Mouse (Mus musculus): Measurements from ENCODE around the gene Shb. TPM values are rescaled to one million over a fixed set of nuclear protein-coding genes. Genes with fewer than 3 reads are reported as not detected.

Shb gene
- polyA plus RNA-seq, 1 experiment from 2014 or later = 11.3 TPM

- Histone ChIP-seq H3K9ac (ENCODE audit: low read depth, low read length) (no peak overlapping the region), H3K27ac (replicated peaks; ENCODE audit: low read depth, low read length) (no peak overlapping the region), H3K4me3 (ENCODE audit: low read depth, low read length) (no peak overlapping the region), H3K4me1 (ENCODE audit: control insufficient read depth, insufficient read depth, low read length) (peaks cover 16% of the 10 kb centered on the region), H3K9me3 (ENCODE audit: control insufficient read depth, low read length) (no peaks in the 10 kb centered on the region), H3K4me2 (ENCODE audit: low read depth, low read length) (no peak overlapping the region), H3K27me3 (replicated peaks; ENCODE audit: control insufficient read depth, insufficient read depth, low read length) (no peaks in the 10 kb centered on the region), H3K36me3 (ENCODE audit: control insufficient read depth, insufficient read depth, low read length) (0 out of 2 replicates have a peak, but pooled peaks cover 8% of the 10 kb centered on the region)
- ATAC-seq (ENCODE audit: low read depth) = no peak
- peak; percentile 40 for DNase-seq (ENCODE audit: low spot score)
- WGBS = 86% methylated on average over 4 of the region's 4 CpGs
Measured at GRCm38 (mm10) chr4:45524602-45525001, 7.7 kb downstream of the Shb start.

GRCm38 (mm10) chr4:45523360-45523759 is 8.9 kb downstream of the Shb start:
- H3K4me2 ChIP-seq (ENCODE audit: low read depth, low read length) = no peak overlapping the region
- ATAC-seq (ENCODE audit: low read depth) = no peak
- WGBS = 76% methylated on average over 6 of the region's 6 CpGs
- no peak overlapping the region for H3K27ac ChIP-seq (replicated peaks; ENCODE audit: low read depth, low read length)
- no peak overlapping the region for H3K9ac ChIP-seq (ENCODE audit: low read depth, low read length)
- H3K4me3 ChIP-seq (ENCODE audit: low read depth, low read length) = no peak overlapping the region
- no peaks in the 10 kb centered on the region for H3K9me3 ChIP-seq (ENCODE audit: control insufficient read depth, low read length)
- H3K27me3 ChIP-seq (replicated peaks; ENCODE audit: control insufficient read depth, insufficient read depth, low read length) = no peaks in the 10 kb centered on the region
- DNase-seq (ENCODE audit: low spot score) = no peak
- 0 out of 2 replicates have a peak, but pooled peaks cover 8% of the 10 kb centered on the region for H3K36me3 ChIP-seq (ENCODE audit: control insufficient read depth, insufficient read depth, low read length)
- peaks cover 16% of the 10 kb centered on the region for H3K4me1 ChIP-seq (ENCODE audit: control insufficient read depth, insufficient read depth, low read length)

GRCm38 (mm10) chr4:45522956-45523355 is 9.3 kb downstream of the Shb start:
- H3K9ac ChIP-seq (ENCODE audit: low read depth, low read length) = no peak overlapping the region
- no peak overlapping the region for H3K4me3 ChIP-seq (ENCODE audit: low read depth, low read length)
- H3K4me1 ChIP-seq (ENCODE audit: control insufficient read depth, insufficient read depth, low read length) = peaks cover 15% of the 10 kb centered on the region; the same call in 1 of the 2 replicates
- no peaks in the 10 kb centered on the region for H3K9me3 ChIP-seq (ENCODE audit: control insufficient read depth, low read length)
- no peak overlapping the region for H3K4me2 ChIP-seq (ENCODE audit: low read depth, low read length)
- H3K27ac ChIP-seq (replicated peaks; ENCODE audit: low read depth, low read length) = no peak overlapping the region
- H3K27me3 ChIP-seq (replicated peaks; ENCODE audit: control insufficient read depth, insufficient read depth, low read length) = no peaks in the 10 kb centered on the region
- 0 out of 2 replicates have a peak, but pooled peaks cover 8% of the 10 kb centered on the region for H3K36me3 ChIP-seq (ENCODE audit: control insufficient read depth, insufficient read depth, low read length)
- DNase-seq (ENCODE audit: low spot score) (no peak), ATAC-seq (ENCODE audit: low read depth) (no peak)

DNA sequence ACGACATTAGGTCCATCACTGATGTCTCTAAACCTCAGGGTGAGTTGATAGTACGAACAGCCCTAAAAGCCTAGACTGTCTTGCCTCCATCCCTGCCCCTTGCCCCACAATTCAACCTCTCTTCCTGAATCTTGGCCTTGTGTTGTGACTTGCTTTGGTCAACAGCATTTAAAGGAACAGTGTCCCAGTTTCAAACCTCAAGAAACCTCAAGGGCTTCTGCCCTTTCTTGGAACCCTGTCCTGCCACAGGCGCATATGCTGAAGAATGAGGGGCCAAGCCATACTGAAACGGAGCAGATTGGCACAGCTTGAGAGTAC is 9.7 kb downstream of the Shb start:
- Histone ChIP-seq H3K4me1 (ENCODE audit: control insufficient read depth, insufficient read depth, low read length) (peaks cover 15% of the 10 kb centered on the region), H3K27me3 (replicated peaks; ENCODE audit: control insufficient read depth, insufficient read depth, low read length) (no peaks in the 10 kb centered on the region), H3K4me3 (ENCODE audit: low read depth, low read length) (no peak overlapping the region), H3K36me3 (ENCODE audit: control insufficient read depth, insufficient read depth, low read length) (0 out of 2 replicates have a peak, but pooled peaks cover 8% of the 10 kb centered on the region), H3K9ac (ENCODE audit: low read depth, low read length) (no peak overlapping the region), H3K9me3 (ENCODE audit: control insufficient read depth, low read length) (no peaks in the 10 kb centered on the region), H3K4me2 (ENCODE audit: low read depth, low read length) (no peak overlapping the region), H3K27ac (replicated peaks; ENCODE audit: low read depth, low read length) (no peak overlapping the region)
- ATAC-seq (ENCODE audit: low read depth) (no peak), DNase-seq (ENCODE audit: low spot score) (no peak)
- 69% methylated on average over 4 of the region's 4 CpGs for WGBS

- H3K4me1 ChIP-seq (ENCODE audit: control insufficient read depth, insufficient read depth, low read length) = peaks cover 17% of the 10 kb centered on the region
- ATAC-seq (ENCODE audit: low read depth) (no peak), DNase-seq (ENCODE audit: low spot score) (no peak)
- no peaks in the 10 kb centered on the region for H3K27me3 ChIP-seq (replicated peaks; ENCODE audit: control insufficient read depth, insufficient read depth, low read length)
- H3K9me3 ChIP-seq (ENCODE audit: control insufficient read depth, low read length) = no peaks in the 10 kb centered on the region
- H3K27ac ChIP-seq (replicated peaks; ENCODE audit: low read depth, low read length) = no peak overlapping the region
- no peak overlapping the region for H3K9ac ChIP-seq (ENCODE audit: low read depth, low read length)
- H3K4me2 ChIP-seq (ENCODE audit: low read depth, low read length) = no peak overlapping the region
- H3K4me3 ChIP-seq (ENCODE audit: low read depth, low read length) = no peak overlapping the region
- WGBS = 52% methylated on average over 9 of the region's 9 CpGs
- 0 out of 2 replicates have a peak, but pooled peaks cover 8% of the 10 kb centered on the region for H3K36me3 ChIP-seq (ENCODE audit: control insufficient read depth, insufficient read depth, low read length)
Measured at GRCm38 (mm10) chr4:45521705-45522582, 10.3 kb downstream of the Shb start.

GRCm38 (mm10) chr4:45520375-45520774 is 11.9 kb downstream of the Shb start:
- 75% methylated on average over 8 of the region's 8 CpGs for WGBS
- Histone ChIP-seq H3K36me3 (ENCODE audit: control insufficient read depth, insufficient read depth, low read length) (0 out of 2 replicates have a peak, but pooled peaks cover 8% of the 10 kb centered on the region), H3K4me3 (ENCODE audit: low read depth, low read length) (no peak overlapping the region), H3K9me3 (ENCODE audit: control insufficient read depth, low read length) (no peaks in the 10 kb centered on the region), H3K4me1 (ENCODE audit: control insufficient read depth, insufficient read depth, low read length) (peaks cover 15% of the 10 kb centered on the region), H3K27ac (replicated peaks; ENCODE audit: low read depth, low read length) (no peak overlapping the region), H3K9ac (ENCODE audit: low read depth, low read length) (no peak overlapping the region), H3K4me2 (ENCODE audit: low read depth, low read length) (no peak overlapping the region), H3K27me3 (replicated peaks; ENCODE audit: control insufficient read depth, insufficient read depth, low read length) (no peaks in the 10 kb centered on the region)
- ATAC-seq (ENCODE audit: low read depth) (no peak), DNase-seq (ENCODE audit: low spot score) (no peak)

DNA sequence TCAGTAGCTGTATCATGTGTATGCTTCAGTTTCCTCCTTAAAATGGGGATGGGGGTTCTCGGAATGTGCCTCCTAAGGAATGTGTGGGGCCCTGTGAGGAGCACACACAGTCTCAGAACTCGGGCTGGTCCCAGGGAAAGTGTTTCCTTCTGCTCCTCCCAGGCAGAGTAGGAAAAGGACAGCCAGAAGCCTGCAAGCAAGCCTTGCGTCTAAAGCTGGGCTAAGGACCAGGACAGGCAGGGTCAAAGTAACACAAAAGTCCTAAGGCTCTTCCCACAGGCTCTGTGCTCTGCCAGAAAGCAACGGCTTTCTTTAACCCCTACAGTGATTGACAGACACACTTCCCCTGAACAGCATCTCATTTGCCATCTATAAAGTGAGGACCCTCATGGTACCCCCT is 14.9 kb downstream of the Shb start:
- DNase-seq (ENCODE audit: low spot score) = no peak
- 23% methylated on average over 4 of the region's 4 CpGs for WGBS
- Histone ChIP-seq H3K4me3 (ENCODE audit: low read depth, low read length) (no peak overlapping the region), H3K27me3 (replicated peaks; ENCODE audit: control insufficient read depth, insufficient read depth, low read length) (no peaks in the 10 kb centered on the region), H3K4me2 (ENCODE audit: low read depth, low read length) (no peak overlapping the region), H3K4me1 (ENCODE audit: control insufficient read depth, insufficient read depth, low read length) (peaks cover 35% of the 10 kb centered on the region), H3K27ac (replicated peaks; ENCODE audit: low read depth, low read length) (no peak overlapping the region), H3K9me3 (ENCODE audit: control insufficient read depth, low read length) (no peaks in the 10 kb centered on the region), H3K9ac (ENCODE audit: low read depth, low read length) (no peak overlapping the region), H3K36me3 (ENCODE audit: control insufficient read depth, insufficient read depth, low read length) (no peaks in the 10 kb centered on the region)
- no peak for ATAC-seq (ENCODE audit: low read depth)

DNA sequence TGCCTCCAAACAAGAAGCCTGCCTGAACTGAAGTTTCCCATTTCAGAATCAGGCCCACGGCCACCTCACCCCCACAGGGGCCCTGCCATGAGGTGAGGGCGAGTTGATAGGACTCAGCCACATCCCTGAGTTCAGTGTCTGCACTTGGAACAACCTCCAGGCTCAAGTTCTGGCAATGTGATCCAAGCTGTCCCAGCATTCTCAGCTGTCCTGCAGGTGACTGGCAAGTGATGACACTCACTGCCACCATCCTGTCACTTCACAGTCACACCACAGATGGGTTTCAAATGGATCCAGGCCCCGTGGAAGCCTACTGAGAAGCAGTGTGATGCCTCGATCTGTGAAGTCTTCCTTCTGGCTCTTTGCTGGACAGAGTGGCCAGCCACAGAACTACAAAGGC is 16.4 kb downstream of the Shb start:
- Histone ChIP-seq H3K9me3 (ENCODE audit: control insufficient read depth, low read length) (no peaks in the 10 kb centered on the region), H3K9ac (ENCODE audit: low read depth, low read length) (no peak overlapping the region), H3K36me3 (ENCODE audit: control insufficient read depth, insufficient read depth, low read length) (no peaks in the 10 kb centered on the region), H3K27me3 (replicated peaks; ENCODE audit: control insufficient read depth, insufficient read depth, low read length) (no peaks in the 10 kb centered on the region), H3K4me3 (ENCODE audit: low read depth, low read length) (no peak overlapping the region), H3K4me1 (ENCODE audit: control insufficient read depth, insufficient read depth, low read length) (peaks cover 35% of the 10 kb centered on the region), H3K27ac (replicated peaks; ENCODE audit: low read depth, low read length) (no peak overlapping the region), H3K4me2 (ENCODE audit: low read depth, low read length) (no peak overlapping the region)
- ATAC-seq (ENCODE audit: low read depth) (no peak), DNase-seq (ENCODE audit: low spot score) (no peak)
- WGBS = 63% methylated on average over 4 of the region's 4 CpGs

GRCm38 (mm10) chr4:45514406-45514805 is 17.9 kb downstream of the Shb start:
- Histone ChIP-seq H3K27ac (replicated peaks; ENCODE audit: low read depth, low read length) (peak overlapping the region; percentile 61; the same call in 1 of the 2 replicates), H3K9ac (ENCODE audit: low read depth, low read length) (no peak overlapping the region), H3K27me3 (replicated peaks; ENCODE audit: control insufficient read depth, insufficient read depth, low read length) (no peaks in the 10 kb centered on the region), H3K36me3 (ENCODE audit: control insufficient read depth, insufficient read depth, low read length) (no peaks in the 10 kb centered on the region), H3K4me3 (ENCODE audit: low read depth, low read length) (no peak overlapping the region), H3K9me3 (ENCODE audit: control insufficient read depth, low read length) (no peaks in the 10 kb centered on the region), H3K4me2 (ENCODE audit: low read depth, low read length) (peak overlapping the region; percentile 31), H3K4me1 (ENCODE audit: control insufficient read depth, insufficient read depth, low read length) (peaks cover 42% of the 10 kb centered on the region)
- ATAC-seq (ENCODE audit: low read depth) (0 out of 2 replicates have a peak, but pooled peaks have one; percentile 34), DNase-seq (ENCODE audit: low spot score) (no peak)
- 12% methylated on average over 7 of the region's 7 CpGs for WGBS

Measured in embryonic facial prominence, embryonic 14.5 days (tissue).